Mouse (Mus musculus) embryonic facial prominence, embryonic 13.5 days (tissue): ENCODE measurements around the gene Exoc6b. TPM values are rescaled to one million over a fixed set of nuclear protein-coding genes. Genes with fewer than 3 reads are reported as not detected.
A peak's percentile ranks its signal among the peaks of the same experiment; 100 is the strongest.
"Not testable (repeated sequence)": the region's sequence is repeated elsewhere in the genome, so short reads cannot be mapped to it uniquely, and the experiment has no call there.

Source experiments
- ATAC-seq: fragments of 200-750 bp; cut with Nextera tagmentation; 2 replicates; pipeline ENCODE4 v1.8.0; 2017; ENCODE audit warnings: low read depth; ENCODE audit not compliant: insufficient number of reproducible peaks, insufficient read depth, low FRiP score, low TSS enrichment
- H3K27ac ChIP-seq: fragments of 300-500 bp; sonication (generic); 2 replicates; pipeline ENCODE4 v1.5.1; 2015; ENCODE audit warnings: moderate library complexity, mild to moderate bottlenecking, inconsistent platforms
- H3K27me3 ChIP-seq: fragments of 300-500 bp; sonication (generic); 2 replicates; pipeline ENCODE4 v1.6.1; 2015; ENCODE audit warnings: mild to moderate bottlenecking, inconsistent platforms
- H3K36me3 ChIP-seq: fragments of 300-500 bp; sonication (generic); 2 replicates; pipeline ENCODE4 v1.6.1; 2015; ENCODE audit warnings: mild to moderate bottlenecking, inconsistent platforms
- H3K4me1 ChIP-seq: fragments of 300-500 bp; sonication (generic); 2 replicates; pipeline ENCODE4 v1.6.1; 2015; ENCODE audit warnings: inconsistent platforms
- H3K4me2 ChIP-seq: fragments of 300-500 bp; sonication (generic); 2 replicates; pipeline ENCODE4 v1.6.1; 2015; ENCODE audit warnings: moderate library complexity, mild to moderate bottlenecking, inconsistent platforms
- H3K4me3 ChIP-seq: fragments of 300-500 bp; sonication (generic); 2 replicates; pipeline ENCODE4 v1.5.1; 2015; ENCODE audit warnings: mild to moderate bottlenecking, inconsistent platforms
- H3K9ac ChIP-seq: fragments of 300-500 bp; sonication (generic); 2 replicates; pipeline ENCODE4 v1.6.1; 2015; ENCODE audit warnings: mild to moderate bottlenecking, inconsistent platforms
- H3K9me3 ChIP-seq: fragments of 300-500 bp; sonication (generic); 2 replicates; pipeline ENCODE4 v1.6.1; 2016; ENCODE audit warnings: inconsistent platforms
- WGBS: fragments of 180-500 bp; shearing (Covaris S2); methylation state at CpG from one replicate; pipeline ENCODE4 v1.1.7; 2015; ENCODE audit warnings: mixed read lengths; 5-methylcytosine and 5-hydroxymethylcytosine counted together
- polyA plus RNA-seq: library from polyadenylated mRNA; unstranded; fragments of >200 nt; fragmentation: Nextera tagmentation; extraction: Ambion mirVana; gene quantifications from 2 replicates; pipeline ENCODE4 v1.2.1, GENCODE M21; 2015

The Exoc6b gene
- 40.9 and 46.6 TPM in 2 replicates for polyA plus RNA-seq

- H3K4me1 ChIP-seq: peaks cover 12% of the 10 kb centered on the region
- peak within 1 kb of the TSS; percentile 88 for H3K27ac ChIP-seq
- H3K4me3 ChIP-seq: peak within 1 kb of the TSS; percentile 77
- under 1% methylated on average over 61 of the region's 63 CpGs for whole genome bisulfite sequencing
- no peaks in the 10 kb centered on the region for H3K9me3 ChIP-seq
- peak within 1 kb of the TSS; percentile 88 for H3K9ac ChIP-seq
- peak within 1 kb of the TSS; percentile 75 for H3K4me2 ChIP-seq
- H3K36me3 ChIP-seq: no peaks in the 10 kb centered on the region
- H3K27me3 ChIP-seq: no peaks in the 10 kb centered on the region
- ATAC-seq: peak; percentile 92
Observed at GRCm38 (mm10) chr6:85069023-85069985, at the start of gene Exoc6b. Exoc6b (minus strand) TSS chr6:85069513.

GRCm38 (mm10) chr6:85117545-85118511, 48.5 kb upstream of the Exoc6b start:
- not testable (repeated sequence) for H3K4me1 ChIP-seq, H3K27me3 ChIP-seq, H3K36me3 ChIP-seq, H3K9ac ChIP-seq, H3K9me3 ChIP-seq, H3K4me2 ChIP-seq, ATAC-seq, H3K4me3 ChIP-seq, H3K27ac ChIP-seq
- WGBS: 41% methylated on average over 11 of the region's 11 CpGs

DNA sequence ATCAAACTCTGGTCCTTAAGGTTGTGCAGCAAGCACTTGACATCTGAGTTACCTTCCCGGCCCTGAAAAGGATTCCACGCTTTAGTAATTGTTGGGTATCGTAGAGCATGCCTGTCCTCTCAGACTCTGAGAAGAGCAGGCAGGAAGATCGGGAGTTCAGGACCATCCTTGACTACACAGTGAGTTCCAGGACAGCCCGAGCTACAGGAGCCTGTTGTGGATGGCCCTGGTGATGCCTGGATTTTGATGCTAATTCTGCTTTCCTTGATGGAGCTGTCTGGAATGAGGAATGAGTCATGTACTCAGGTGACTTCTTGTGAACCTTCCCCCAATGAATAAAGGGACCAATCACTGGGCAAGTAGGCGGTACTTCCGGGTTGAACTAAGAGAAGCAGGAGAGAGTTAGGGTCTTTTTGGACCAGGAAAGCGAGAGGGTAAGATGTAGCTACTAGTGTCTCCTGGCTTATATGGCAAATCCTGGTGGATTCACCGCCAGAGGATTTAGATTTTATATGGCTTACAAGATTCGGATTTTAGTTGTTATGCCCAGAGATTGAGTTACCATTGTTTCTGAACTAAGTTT, 35.8 kb upstream of the Exoc6b start:
- H3K4me1 ChIP-seq: no peaks in the 10 kb centered on the region
- no peak for ATAC-seq
- WGBS: 81% methylated on average over 10 of the region's 10 CpGs

DNA sequence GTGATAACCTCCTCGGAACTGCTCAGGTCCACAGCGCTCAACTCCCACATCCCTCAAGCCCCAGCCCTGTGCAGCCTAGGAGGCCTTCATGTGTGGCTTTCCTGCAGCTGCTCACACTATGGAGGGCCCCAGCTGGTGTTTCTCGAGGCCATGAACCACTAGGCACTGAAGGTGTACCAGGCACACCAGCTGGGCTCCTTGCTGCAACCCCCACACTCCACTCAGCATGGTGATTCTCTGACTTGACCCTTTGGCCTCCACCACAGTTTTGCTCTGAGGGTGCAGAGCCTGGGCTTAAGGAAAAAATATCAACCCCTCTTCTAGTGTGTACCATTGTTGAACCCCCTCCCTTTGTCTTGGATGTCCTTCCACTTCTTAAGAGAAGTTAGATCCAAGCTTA, 34.0 kb upstream of the Exoc6b start:
- H3K4me2 ChIP-seq: no peak overlapping the region
- H3K9ac ChIP-seq: no peak overlapping the region
- no peak overlapping the region for H3K4me3 ChIP-seq
- 82% methylated on average over 3 of the region's 3 CpGs for WGBS
- no peaks in the 10 kb centered on the region for H3K4me1 ChIP-seq
- no peaks in the 10 kb centered on the region for H3K36me3 ChIP-seq
- no peaks in the 10 kb centered on the region for H3K9me3 ChIP-seq
- no peaks in the 10 kb centered on the region for H3K27me3 ChIP-seq
- H3K27ac ChIP-seq: no peak overlapping the region
- no peak for ATAC-seq

More for the DNA sequence above, 35.8 kb upstream of the Exoc6b start:
- Histone ChIP-seq H3K9me3 (no peaks in the 10 kb centered on the region), H3K4me2 (no peak overlapping the region), H3K36me3 (no peaks in the 10 kb centered on the region), H3K4me3 (no peak overlapping the region), H3K27ac (no peak overlapping the region), H3K27me3 (no peaks in the 10 kb centered on the region), H3K9ac (no peak overlapping the region)

GRCm38 (mm10) chr6:85096441-85096840, 27.1 kb upstream of the Exoc6b start:
- Histone ChIP-seq H3K36me3 (no peaks in the 10 kb centered on the region), H3K4me1 (no peaks in the 10 kb centered on the region), H3K27me3 (no peaks in the 10 kb centered on the region), H3K4me2 (no peak overlapping the region), H3K27ac (no peak overlapping the region), H3K9ac (no peak overlapping the region), H3K9me3 (no peaks in the 10 kb centered on the region), H3K4me3 (no peak overlapping the region)
- 64% methylated on average over 2 of the region's 2 CpGs for WGBS
- no peak for ATAC-seq

GRCm38 (mm10) chr6:85087425-85087824, 18.1 kb upstream of the Exoc6b start:
- 60% methylated on average over 4 of the region's 4 CpGs for WGBS
- no peaks in the 10 kb centered on the region for H3K27me3 ChIP-seq
- no peaks in the 10 kb centered on the region for H3K36me3 ChIP-seq
- no peak overlapping the region for H3K27ac ChIP-seq
- H3K4me3 ChIP-seq: no peak overlapping the region
- H3K9ac ChIP-seq: no peak overlapping the region
- no peaks in the 10 kb centered on the region for H3K9me3 ChIP-seq
- H3K4me1 ChIP-seq: peaks cover 5% of the 10 kb centered on the region; the same call in 1 of the 2 replicates
- no peak overlapping the region for H3K4me2 ChIP-seq
- no peak for ATAC-seq

GRCm38 (mm10) chr6:85086645-85087044, 17.3 kb upstream of the Exoc6b start:
- no peak overlapping the region for H3K4me2 ChIP-seq
- no peak overlapping the region for H3K9ac ChIP-seq
- no peak for ATAC-seq
- no peak overlapping the region for H3K27ac ChIP-seq
- no peaks in the 10 kb centered on the region for H3K9me3 ChIP-seq
- H3K27me3 ChIP-seq: no peaks in the 10 kb centered on the region
- peaks cover 5% of the 10 kb centered on the region; the same call in 1 of the 2 replicates for H3K4me1 ChIP-seq
- H3K36me3 ChIP-seq: no peaks in the 10 kb centered on the region
- no peak overlapping the region for H3K4me3 ChIP-seq
- 74% methylated on average over 3 of the region's 3 CpGs for WGBS

DNA sequence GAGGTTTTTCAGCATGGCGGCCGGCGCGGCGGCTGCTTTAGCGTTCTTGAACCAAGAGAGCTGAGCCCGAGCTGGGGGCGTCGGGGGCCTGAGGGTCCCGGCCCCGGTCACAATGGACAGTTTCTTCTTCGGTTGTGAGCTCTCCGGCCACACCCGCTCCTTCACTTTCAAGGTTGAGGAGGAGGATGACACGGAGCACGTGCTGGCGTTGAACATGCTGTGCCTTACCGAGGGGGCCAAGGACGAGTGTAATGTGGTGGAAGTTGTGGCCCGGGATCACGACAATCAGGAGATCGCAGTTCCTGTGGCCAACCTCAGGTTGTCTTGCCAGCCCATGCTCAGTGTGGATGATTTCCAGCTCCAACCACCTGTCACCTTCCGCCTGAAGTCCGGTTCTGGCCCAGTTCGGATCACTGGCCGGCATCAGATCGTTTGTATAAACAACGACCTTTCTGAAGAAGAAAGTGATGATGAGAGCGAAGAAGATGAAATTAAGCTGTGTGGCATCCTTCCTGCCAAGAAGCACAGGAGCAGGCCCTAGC, 6.9 kb upstream of the Exoc6b start:
- H3K27ac ChIP-seq, H3K36me3 ChIP-seq, H3K4me2 ChIP-seq, H3K4me3 ChIP-seq, ATAC-seq, H3K4me1 ChIP-seq, H3K9ac ChIP-seq, H3K9me3 ChIP-seq, H3K27me3 ChIP-seq: not testable (repeated sequence)
- WGBS: 87% methylated on average over 29 of the region's 29 CpGs

GRCm38 (mm10) chr6:85074996-85075395, 5.7 kb upstream of the Exoc6b start:
- Histone ChIP-seq H3K4me1 (no peaks in the 10 kb centered on the region), H3K36me3 (no peaks in the 10 kb centered on the region), H3K4me3 (no peak overlapping the region), H3K27ac (no peak overlapping the region), H3K9me3 (no peaks in the 10 kb centered on the region), H3K27me3 (no peaks in the 10 kb centered on the region), H3K9ac (no peak overlapping the region), H3K4me2 (no peak overlapping the region)
- WGBS: 21% methylated on average over 2 of the region's 2 CpGs
- no peak for ATAC-seq

- peaks cover 12% of the 10 kb centered on the region for H3K4me1 ChIP-seq
- WGBS: 3% methylated on average over 17 of the region's 17 CpGs
- peak overlapping the region; percentile 88 for H3K27ac ChIP-seq
- H3K27me3 ChIP-seq: no peaks in the 10 kb centered on the region
- H3K4me3 ChIP-seq: peak overlapping the region; percentile 77
- peak overlapping the region; percentile 88 for H3K9ac ChIP-seq
- peak overlapping the region; percentile 75 for H3K4me2 ChIP-seq
- no peak for ATAC-seq
- H3K36me3 ChIP-seq: no peaks in the 10 kb centered on the region
- no peaks in the 10 kb centered on the region for H3K9me3 ChIP-seq
Observed at GRCm38 (mm10) chr6:85068322-85069022, 841 bp downstream of the Exoc6b start.
